Mouse (Mus musculus) stomach, embryonic 16.5 days (tissue): ENCODE data around the gene Ticrr. TPM values are rescaled to one million over a fixed set of nuclear protein-coding genes. Genes with fewer than 3 reads are reported as not detected.

Experiments used
- ATAC-seq: fragments of 200-750 bp; cut with Nextera tagmentation; 2 replicates; pipeline ENCODE4 v1.8.0; 2017; ENCODE audit warnings: moderate number of reproducible peaks, moderate TSS enrichment; ENCODE audit not compliant: insufficient read depth, low FRiP score
- H3K27ac ChIP-seq: fragments of 300-500 bp; sonication (generic); 2 replicates; pipeline ENCODE4 v1.5.1; 2014; ENCODE audit warnings: low read length
- H3K27me3 ChIP-seq: fragments of 300-500 bp; sonication (generic); 2 replicates; pipeline ENCODE4 v1.6.1; 2014; ENCODE audit warnings: low read length, control low read depth, mixed read lengths; ENCODE audit not compliant: control insufficient read depth, insufficient read depth
- H3K36me3 ChIP-seq: fragments of 300-500 bp; sonication (generic); 2 replicates; pipeline ENCODE4 v1.6.1; 2014; ENCODE audit warnings: low read length; ENCODE audit not compliant: control insufficient read depth, insufficient read depth
- H3K4me1 ChIP-seq: fragments of 300-500 bp; sonication (generic); 2 replicates; pipeline ENCODE4 v1.6.1; 2014; ENCODE audit warnings: low read length, control low read depth, mixed read lengths; ENCODE audit not compliant: control insufficient read depth, insufficient read depth
- H3K4me2 ChIP-seq: fragments of 300-500 bp; sonication (generic); 2 replicates; pipeline ENCODE4 v1.6.1; 2014; ENCODE audit warnings: low read depth, low read length, mixed read lengths
- H3K4me3 ChIP-seq: fragments of 300-500 bp; sonication (generic); replicated peaks from 2 replicates; pipeline ENCODE4 v1.5.1; 2014; ENCODE audit warnings: mild to moderate bottlenecking, low read length
- H3K9ac ChIP-seq: fragments of 300-500 bp; sonication (generic); 2 replicates; pipeline ENCODE4 v1.6.1; 2014; ENCODE audit warnings: low read length
- H3K9me3 ChIP-seq: fragments of 300-500 bp; sonication (generic); replicated peaks from 2 replicates; pipeline ENCODE4 v1.6.1; 2016; ENCODE audit warnings: low read length, control low read depth; ENCODE audit not compliant: control insufficient read depth
- WGBS: fragments of 180-500 bp; shearing (Covaris S2); extraction: QIAGEN DNeasy Blood & Tissue Kit; methylation state at CpG from one replicate; pipeline ENCODE4 v1.1.7; 2014; 5-methylcytosine and 5-hydroxymethylcytosine counted together
- polyA plus RNA-seq: library from polyadenylated mRNA; unstranded; fragments of >200 nt; fragmentation: Nextera tagmentation; extraction: Ambion mirVana; gene quantifications from 2 replicates; pipeline ENCODE4 v1.2.1, GENCODE M21; 2015

Ticrr gene
- polyA plus RNA-seq, 1 experiment from 2014 or later: 5.2 TPM

GRCm38 (mm10) chr7:79661253-79661890 is 1.4 kb downstream of the Ticrr start:
- peak overlapping the region; percentile 72 for H3K4me3 ChIP-seq
- 12% methylated on average over 5 of the region's 5 CpGs for WGBS
- no peak for ATAC-seq
- peak overlapping the region; percentile 82 for H3K9ac ChIP-seq
- H3K4me2 ChIP-seq: peak overlapping the region; percentile 83
- H3K27ac ChIP-seq: no peak overlapping the region
- H3K9me3 ChIP-seq: no peaks in the 10 kb centered on the region
- H3K36me3 ChIP-seq: no peaks in the 10 kb centered on the region
- peaks cover 21% of the 10 kb centered on the region for H3K4me1 ChIP-seq
- H3K27me3 ChIP-seq: no peaks in the 10 kb centered on the region

GRCm38 (mm10) chr7:79666690-79667089 is 6.7 kb downstream of the Ticrr start:
- Histone ChIP-seq H3K9me3 (no peaks in the 10 kb centered on the region), H3K4me1 (peaks cover 12% of the 10 kb centered on the region), H3K9ac (no peak overlapping the region), H3K36me3 (peaks cover 9% of the 10 kb centered on the region), H3K27ac (no peak overlapping the region), H3K4me3 (no peak overlapping the region), H3K4me2 (no peak overlapping the region), H3K27me3 (no peaks in the 10 kb centered on the region)
- no peak for ATAC-seq

DNA sequence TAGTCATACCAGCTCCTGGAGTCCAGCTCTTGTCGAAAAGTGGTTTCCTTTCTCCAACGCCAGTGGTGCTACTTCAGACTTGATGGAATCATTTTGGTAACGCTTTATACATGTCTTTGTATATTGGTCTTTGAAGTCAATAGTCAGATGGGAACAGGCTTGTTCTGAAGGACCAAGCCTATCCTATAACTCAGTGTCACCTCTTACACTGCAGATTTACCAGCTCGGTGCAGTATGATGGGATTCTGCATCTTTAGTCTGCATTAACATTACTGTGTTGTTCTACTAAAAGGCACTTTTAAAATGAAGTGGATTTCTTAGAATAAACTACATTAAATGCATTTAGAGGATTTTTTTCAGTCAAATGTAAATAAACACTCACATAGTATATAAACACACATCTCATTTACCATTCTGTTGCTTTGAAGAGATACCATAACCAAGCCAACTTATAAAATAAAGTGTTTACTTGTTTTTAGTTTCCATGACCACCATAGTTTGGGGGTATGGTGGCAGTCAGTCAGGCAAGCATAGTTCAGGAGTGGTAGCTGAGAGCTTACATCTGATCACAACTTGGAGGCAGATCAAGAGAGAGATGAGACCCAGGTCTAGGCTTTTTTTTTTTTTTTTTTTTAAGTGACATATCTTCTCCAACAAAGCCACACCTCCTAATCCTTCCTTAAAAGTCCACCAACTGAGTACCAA is 11.1 kb downstream of the Ticrr start:
- no peak overlapping the region for H3K9ac ChIP-seq
- H3K4me1 ChIP-seq: no peaks in the 10 kb centered on the region
- 88% methylated on average over 4 of the region's 4 CpGs for WGBS
- no peak overlapping the region for H3K27ac ChIP-seq
- no peaks in the 10 kb centered on the region for H3K9me3 ChIP-seq
- H3K4me2 ChIP-seq: no peak overlapping the region
- peaks cover 12% of the 10 kb centered on the region for H3K36me3 ChIP-seq
- ATAC-seq: no peak
- no peak overlapping the region for H3K4me3 ChIP-seq
- no peaks in the 10 kb centered on the region for H3K27me3 ChIP-seq

- Histone ChIP-seq H3K9ac (no peak overlapping the region), H3K4me1 (no peaks in the 10 kb centered on the region), H3K36me3 (peaks cover 23% of the 10 kb centered on the region), H3K9me3 (no peaks in the 10 kb centered on the region), H3K4me2 (no peak overlapping the region), H3K27ac (no peak overlapping the region), H3K27me3 (no peaks in the 10 kb centered on the region), H3K4me3 (no peak overlapping the region)
- ATAC-seq: no peak
Measured at GRCm38 (mm10) chr7:79679186-79679585, 19.2 kb downstream of the Ticrr start.

GRCm38 (mm10) chr7:79680231-79680630 is 20.2 kb downstream of the Ticrr start:
- WGBS: 88% methylated on average over 2 of the region's 2 CpGs
- no peak for ATAC-seq

GRCm38 (mm10) chr7:79696495-79696894 is 36.5 kb downstream of the Ticrr start:
- ATAC-seq: no peak
- H3K36me3 ChIP-seq: peaks cover 15% of the 10 kb centered on the region; the same call in 1 of the 2 replicates
- H3K27ac ChIP-seq: no peak overlapping the region
- H3K9ac ChIP-seq: no peak overlapping the region
- H3K9me3 ChIP-seq: no peaks in the 10 kb centered on the region
- no peak overlapping the region for H3K4me2 ChIP-seq
- H3K4me1 ChIP-seq: no peaks in the 10 kb centered on the region
- H3K27me3 ChIP-seq: no peaks in the 10 kb centered on the region
- 85% methylated on average over 8 of the region's 8 CpGs for WGBS
- no peak overlapping the region for H3K4me3 ChIP-seq

More at GRCm38 (mm10) chr7:79680231-79680630, 20.2 kb downstream of the Ticrr start:
- Histone ChIP-seq H3K9ac (no peak overlapping the region), H3K27me3 (no peaks in the 10 kb centered on the region), H3K9me3 (no peaks in the 10 kb centered on the region), H3K4me1 (no peaks in the 10 kb centered on the region), H3K4me3 (no peak overlapping the region), H3K4me2 (no peak overlapping the region), H3K36me3 (peaks cover 23% of the 10 kb centered on the region), H3K27ac (no peak overlapping the region)

- no peaks in the 10 kb centered on the region for H3K36me3 ChIP-seq
- no peaks in the 10 kb centered on the region for H3K9me3 ChIP-seq
- H3K4me1 ChIP-seq: no peaks in the 10 kb centered on the region
- H3K27me3 ChIP-seq: no peaks in the 10 kb centered on the region
- H3K4me3 ChIP-seq: no peak overlapping the region
- WGBS: 82% methylated on average over 16 of the region's 16 CpGs
- no peak overlapping the region for H3K4me2 ChIP-seq
- no peak for ATAC-seq
- H3K9ac ChIP-seq: no peak overlapping the region
- no peak overlapping the region for H3K27ac ChIP-seq
Measured at GRCm38 (mm10) chr7:79702755-79703154, 42.8 kb downstream of the Ticrr start.

DNA sequence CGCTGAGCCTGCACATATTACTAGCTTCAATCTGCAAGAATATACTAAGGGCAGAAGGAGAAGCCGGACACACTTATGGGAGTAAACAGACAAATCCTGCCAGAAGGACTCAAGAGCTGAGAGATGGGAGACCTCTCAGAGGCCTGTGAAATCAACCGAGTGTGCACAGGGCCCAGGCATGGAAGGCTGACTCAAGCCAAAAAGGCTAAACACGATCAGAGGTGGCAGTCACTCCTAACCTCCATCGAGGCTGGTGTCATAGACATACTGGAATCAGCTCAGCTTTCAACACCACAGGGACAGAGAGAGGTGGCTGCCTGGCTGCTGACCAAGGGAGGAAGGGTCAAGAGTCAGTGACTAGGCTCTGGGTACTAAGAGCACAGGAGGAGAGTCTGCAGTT is 45.2 kb downstream of the Ticrr start:
- H3K9me3 ChIP-seq: no peaks in the 10 kb centered on the region
- H3K36me3 ChIP-seq: 0 out of 2 replicates have a peak, but pooled peaks cover 3% of the 10 kb centered on the region
- 92% methylated on average over 5 of the region's 5 CpGs for WGBS
- no peak overlapping the region for H3K4me2 ChIP-seq
- H3K9ac ChIP-seq: no peak overlapping the region
- no peak overlapping the region for H3K4me3 ChIP-seq
- no peaks in the 10 kb centered on the region for H3K4me1 ChIP-seq
- H3K27ac ChIP-seq: no peak overlapping the region
- no peaks in the 10 kb centered on the region; the same call in 1 of the 2 replicates for H3K27me3 ChIP-seq
- ATAC-seq: no peak

GRCm38 (mm10) chr7:79710130-79710607 is 50.2 kb downstream of the Ticrr start:
- H3K36me3 ChIP-seq: 0 out of 2 replicates have a peak, but pooled peaks cover 3% of the 10 kb centered on the region
- H3K9ac ChIP-seq: peak overlapping the region; percentile 64
- WGBS: 2% methylated on average over 55 of the region's 55 CpGs
- H3K27ac ChIP-seq: no peak overlapping the region
- H3K27me3 ChIP-seq: peaks cover 5% of the 10 kb centered on the region
- H3K4me3 ChIP-seq: peak overlapping the region; percentile 44
- peak overlapping the region; percentile 71 for H3K4me2 ChIP-seq
- H3K9me3 ChIP-seq: no peaks in the 10 kb centered on the region
- ATAC-seq: peak; percentile 51; the same call in 1 of the 2 replicates
- peaks cover 3% of the 10 kb centered on the region; the same call in 1 of the 2 replicates for H3K4me1 ChIP-seq
